Mouse (Mus musculus): ENCODE data around the gene Sis. TPM values are rescaled to one million over a fixed set of nuclear protein-coding genes. Genes with fewer than 3 reads are reported as not detected.

Sis gene
- total and polyA plus RNA-seq, 3 experiments = 0.47 to 1.9 (median 1.5) TPM

- H3K27me3 ChIP-seq (replicated peaks) = no peaks in the 10 kb centered on the region
- no peak overlapping the region for H3K27ac ChIP-seq (ENCODE audit: insufficient read depth, low read depth)
- H3K9ac ChIP-seq (ENCODE audit: insufficient read depth, low read depth) = no peak overlapping the region
- H3K9me3 ChIP-seq (replicated peaks; ENCODE audit: low read length) = no peaks in the 10 kb centered on the region
- no peaks in the 10 kb centered on the region for H3K4me1 ChIP-seq (ENCODE audit: control insufficient read depth in 1 of 2, insufficient read depth in 2 of 2)
- no peaks in the 10 kb centered on the region for H3K36me3 ChIP-seq (replicated peaks in 1 of 2; ENCODE audit: control insufficient read depth in 1 of 2, insufficient read depth in 1 of 2, low read length in 1 of 2)
- no peak overlapping the region for H3K4me3 ChIP-seq (replicated peaks in 1 of 3; ENCODE audit: low read depth in 2 of 3, low read length in 2 of 3, poor library complexity in 1 of 3)
- no peaks in the 10 kb centered on the region for H3K79me2 ChIP-seq (replicated peaks; ENCODE audit: control insufficient read depth, extremely low read depth, insufficient read depth, poor library complexity, severe bottlenecking)
- in situ Hi-C loops (cut with MboI; ENCODE audit: low pct_ligation_motif_present, low pct_unique_long_range_greater_than_20kb, low sequenced_read_pairs) (no loop called here), dilution Hi-C loops (cut with MboI; ENCODE audit: extremely low pct_ligation_motif_present, extremely low pct_unique_long_range_greater_than_20kb, low sequenced_read_pairs) (no loop called here)
- H3K4me2 ChIP-seq (ENCODE audit: insufficient read depth, low read depth, poor library complexity, severe bottlenecking) = no peak overlapping the region
- DNase-seq (ENCODE audit: extremely low read depth) = no peak
- TF ChIP-seq KAT2A (IDR thresholded peaks at IDR 0.05; ENCODE audit: insufficient replicate concordance, low read length) (no peak), TBP (conservative IDR thresholded peaks at IDR 0.05; ENCODE audit: low read depth, low read length) (no peak), USF1 (IDR thresholded peaks at IDR 0.05; ENCODE audit: low read depth, low read length) (no peak), E2F4 (IDR thresholded peaks at IDR 0.05; ENCODE audit: insufficient replicate concordance, low read depth, low read length) (no peak), HCFC1 (IDR thresholded peaks at IDR 0.05; ENCODE audit: low read depth, low read length) (no peak), ZMIZ1 (IDR thresholded peaks at IDR 0.05; ENCODE audit: low read depth, low read length) (no peak), ZNF384 (IDR thresholded peaks at IDR 0.05; ENCODE audit: low read depth, low read length) (no peak), GABPA (IDR thresholded peaks at IDR 0.05; ENCODE audit: insufficient replicate concordance, low read depth, low read length) (no peak), BHLHE40 (IDR thresholded peaks at IDR 0.05; ENCODE audit: low read depth, low read length) (no peak), ZKSCAN1 (IDR thresholded peaks at IDR 0.05; ENCODE audit: borderline replicate concordance, low read depth, low read length) (no peak), CTCF (conservative IDR thresholded peaks at IDR 0.05 in 1 of 2, IDR thresholded peaks at IDR 0.05 in 1 of 2; ENCODE audit: low read depth in 2 of 2, low read length in 2 of 2) (no peak), NELFE (IDR thresholded peaks at IDR 0.05; ENCODE audit: low read depth, low read length) (no peak), MEF2A (IDR thresholded peaks at IDR 0.05; ENCODE audit: borderline replicate concordance, low read depth, low read length) (no peak), SIN3A (IDR thresholded peaks at IDR 0.05; ENCODE audit: low read length) (no peak), ELF1 (IDR thresholded peaks at IDR 0.05; ENCODE audit: low read depth, low read length) (no peak), ZC3H11A (IDR thresholded peaks at IDR 0.05; ENCODE audit: low read depth, low read length) (no peak)
Observed at GRCm38 (mm10) chr3:72855405-72855804, 112.3 kb downstream of the Sis start.

GRCm38 (mm10) chr3:72840641-72841040 is 127.0 kb downstream of the Sis start:
- Histone ChIP-seq H3K27ac (ENCODE audit: insufficient read depth, low read depth) (no peak overlapping the region), H3K9me3 (replicated peaks; ENCODE audit: low read length) (no peaks in the 10 kb centered on the region), H3K79me2 (replicated peaks; ENCODE audit: control insufficient read depth, extremely low read depth, insufficient read depth, poor library complexity, severe bottlenecking) (no peaks in the 10 kb centered on the region), H3K27me3 (replicated peaks) (no peaks in the 10 kb centered on the region), H3K4me1 (ENCODE audit: control insufficient read depth in 1 of 2, insufficient read depth in 2 of 2) (no peaks in the 10 kb centered on the region), H3K4me3 (replicated peaks in 1 of 3; ENCODE audit: low read depth in 2 of 3, low read length in 2 of 3, poor library complexity in 1 of 3) (no peak overlapping the region), H3K36me3 (replicated peaks in 1 of 2; ENCODE audit: control insufficient read depth in 1 of 2, insufficient read depth in 1 of 2, low read length in 1 of 2) (no peaks in the 10 kb centered on the region), H3K4me2 (ENCODE audit: insufficient read depth, low read depth, poor library complexity, severe bottlenecking) (no peak overlapping the region), H3K9ac (ENCODE audit: insufficient read depth, low read depth) (no peak overlapping the region)
- no peak for DNase-seq (ENCODE audit: extremely low read depth)
- in situ Hi-C loops (cut with MboI; ENCODE audit: low pct_ligation_motif_present, low pct_unique_long_range_greater_than_20kb, low sequenced_read_pairs) (no loop called here), dilution Hi-C loops (cut with MboI; ENCODE audit: extremely low pct_ligation_motif_present, extremely low pct_unique_long_range_greater_than_20kb, low sequenced_read_pairs) (no loop called here)
- no peak for TF ChIP-seq NRF1 (IDR thresholded peaks at IDR 0.05; ENCODE audit: low read depth, low read length)
- no peak for TF ChIP-seq E2F4 (IDR thresholded peaks at IDR 0.05; ENCODE audit: insufficient replicate concordance, low read depth, low read length)
- no peak for TF ChIP-seq RCOR1 (conservative IDR thresholded peaks at IDR 0.05; ENCODE audit: low read depth, low read length)

Other genes starting within 250 kb of the Sis start
- not detected in 2 replicates for gene Slitrk3, start 89.9 kb upstream of the Sis start, total RNA-seq (2012; rRNA removed)
- not detected in 2 replicates for gene Slitrk3, start 89.9 kb upstream of the Sis start, total RNA-seq (2014; rRNA removed)
- gene Slitrk3, start 89.9 kb upstream of the Sis start, polyA plus RNA-seq (2012; ENCODE audit: insufficient read length, low read depth) = not detected in 2 replicates